Mouse (Mus musculus): ENCODE data around the gene Gamt.

DNA sequence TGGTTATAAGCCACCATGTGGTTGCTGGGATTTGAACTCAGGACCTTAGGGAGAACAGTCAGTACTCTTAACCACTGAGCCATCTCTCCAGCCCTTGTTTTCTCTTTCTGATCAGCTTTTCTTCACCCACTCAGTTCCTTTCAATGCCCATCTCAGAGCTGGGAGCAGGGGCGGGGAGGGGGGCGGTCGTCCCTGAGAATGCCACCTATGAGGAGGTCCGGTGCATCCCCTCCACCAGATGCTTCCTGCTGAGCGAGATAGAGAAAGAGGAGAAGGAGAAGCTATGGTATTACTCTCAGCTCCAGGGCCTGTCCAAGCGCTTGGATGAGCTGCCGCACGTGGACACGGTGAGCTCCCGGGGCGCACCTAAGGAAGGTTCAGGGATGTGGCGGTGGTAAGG is 43.6 kb upstream of the Gamt start:
- TF ChIP-seq CTCF (IDR thresholded peaks at IDR 0.05) (no peak), POLR2A (IDR thresholded peaks at IDR 0.05; ENCODE audit: insufficient read depth, low read depth, low read length) (no peak), EP300 (IDR thresholded peaks at IDR 0.05; ENCODE audit: insufficient read depth, low read depth, low read length) (no peak)
